Mouse (Mus musculus): Measurements from ENCODE around the gene Fam189b. TPM values are rescaled to one million over a fixed set of nuclear protein-coding genes. Genes with fewer than 3 reads are reported as not detected.

Fam189b gene
- total RNA-seq, 1 experiment, result 9.3 TPM

- DNase-seq (ENCODE audit: low read depth, low spot score), result no peak
- in situ Hi-C loops (cut with MboI; ENCODE audit: low sequenced_read_pairs in 2 of 2, unreplicated experiment in 2 of 2), result no loop called here
- Histone ChIP-seq H3K9ac (ENCODE audit: insufficient read depth, low read depth, low read length, poor library complexity, severe bottlenecking) (no peak overlapping the region), H3K4me1 (ENCODE audit: control insufficient read depth in 2 of 2, insufficient read depth in 2 of 2, low read length in 2 of 2, poor library complexity in 1 of 2) (peaks cover 4% of the 10 kb centered on the region in 2 experiments; a peak in 2 of 4 replicates), H3K4me3 (ENCODE audit: insufficient read depth in 1 of 2, low read depth in 1 of 2, low read length in 2 of 2, poor library complexity in 1 of 2, severe bottlenecking in 1 of 2) (no peak overlapping the region), H3K9me3 (ENCODE audit: control insufficient read depth, insufficient read depth, low read depth, low read length) (no peaks in the 10 kb centered on the region), H3K27ac (ENCODE audit: insufficient read depth, low read depth, low read length, poor library complexity, severe bottlenecking) (no peak overlapping the region), H3K36me3 (ENCODE audit: control insufficient read depth, insufficient read depth, low read length, poor library complexity, severe bottlenecking) (peaks cover 58% of the 10 kb centered on the region)
- TF ChIP-seq ZNF384 (IDR thresholded peaks at IDR 0.05; ENCODE audit: low read depth, low read length) (no peak), HCFC1 (IDR thresholded peaks at IDR 0.05; ENCODE audit: borderline replicate concordance, insufficient read depth, low read length) (no peak), CHD2 (IDR thresholded peaks at IDR 0.05; ENCODE audit: low read depth, low read length) (no peak)
Observed at GRCm38 (mm10) chr3:89174844-89175243, 8.1 kb upstream of the Fam189b start.

GRCm38 (mm10) chr3:89175544-89175943 is 7.4 kb upstream of the Fam189b start:
- DNase-seq (ENCODE audit: low read depth, low spot score), result no peak
- H3K4me1 ChIP-seq (ENCODE audit: control insufficient read depth in 2 of 2, insufficient read depth in 2 of 2, low read length in 2 of 2, poor library complexity in 1 of 2), result peaks cover 4% of the 10 kb centered on the region in 2 experiments; a peak in 2 of 4 replicates
- peaks cover 56% of the 10 kb centered on the region for H3K36me3 ChIP-seq (ENCODE audit: control insufficient read depth, insufficient read depth, low read length, poor library complexity, severe bottlenecking)
- in situ Hi-C loops (cut with MboI; ENCODE audit: low sequenced_read_pairs in 2 of 2, unreplicated experiment in 2 of 2), result no loop called here
- TF ChIP-seq HCFC1 (IDR thresholded peaks at IDR 0.05; ENCODE audit: borderline replicate concordance, insufficient read depth, low read length) (no peak), MAFK (IDR thresholded peaks at IDR 0.05; ENCODE audit: insufficient read depth, low read depth, low read length) (no peak), ZNF384 (IDR thresholded peaks at IDR 0.05; ENCODE audit: low read depth, low read length) (no peak), ZC3H11A (IDR thresholded peaks at IDR 0.05; ENCODE audit: borderline replicate concordance, low read depth, low read length) (no peak), CHD2 (IDR thresholded peaks at IDR 0.05; ENCODE audit: low read depth, low read length) (no peak)
- no peaks in the 10 kb centered on the region for H3K9me3 ChIP-seq (ENCODE audit: control insufficient read depth, insufficient read depth, low read depth, low read length)
- H3K4me3 ChIP-seq (ENCODE audit: insufficient read depth in 1 of 2, low read depth in 1 of 2, low read length in 2 of 2, poor library complexity in 1 of 2, severe bottlenecking in 1 of 2), result no peak overlapping the region
- H3K27ac ChIP-seq (ENCODE audit: insufficient read depth, low read depth, low read length, poor library complexity, severe bottlenecking), result no peak overlapping the region
- H3K9ac ChIP-seq (ENCODE audit: insufficient read depth, low read depth, low read length, poor library complexity, severe bottlenecking), result no peak overlapping the region

GRCm38 (mm10) chr3:89176421-89176820 is 6.5 kb upstream of the Fam189b start:
- Histone ChIP-seq H3K36me3 (ENCODE audit: control insufficient read depth, insufficient read depth, low read length, poor library complexity, severe bottlenecking) (peaks cover 55% of the 10 kb centered on the region), H3K9me3 (ENCODE audit: control insufficient read depth, insufficient read depth, low read depth, low read length) (no peaks in the 10 kb centered on the region), H3K27ac (ENCODE audit: insufficient read depth, low read depth, low read length, poor library complexity, severe bottlenecking) (no peak overlapping the region), H3K4me1 (ENCODE audit: control insufficient read depth in 2 of 2, insufficient read depth in 2 of 2, low read length in 2 of 2, poor library complexity in 1 of 2) (peaks cover 4% of the 10 kb centered on the region in 2 experiments; a peak in 2 of 4 replicates), H3K4me3 (ENCODE audit: insufficient read depth in 1 of 2, low read depth in 1 of 2, low read length in 2 of 2, poor library complexity in 1 of 2, severe bottlenecking in 1 of 2) (no peak overlapping the region), H3K9ac (ENCODE audit: insufficient read depth, low read depth, low read length, poor library complexity, severe bottlenecking) (no peak overlapping the region)
- in situ Hi-C loops (cut with MboI; ENCODE audit: low sequenced_read_pairs in 2 of 2, unreplicated experiment in 2 of 2), result no loop called here
- TF ChIP-seq ZC3H11A (IDR thresholded peaks at IDR 0.05; ENCODE audit: borderline replicate concordance, low read depth, low read length), result no peak
- TF ChIP-seq HCFC1 (IDR thresholded peaks at IDR 0.05; ENCODE audit: borderline replicate concordance, insufficient read depth, low read length), result no peak
- TF ChIP-seq ZNF384 (IDR thresholded peaks at IDR 0.05; ENCODE audit: low read depth, low read length), result no peak
- no peak for TF ChIP-seq CHD2 (IDR thresholded peaks at IDR 0.05; ENCODE audit: low read depth, low read length)
- no peak for TF ChIP-seq MAFK (IDR thresholded peaks at IDR 0.05; ENCODE audit: insufficient read depth, low read depth, low read length)
- no peak for DNase-seq (ENCODE audit: low read depth, low spot score)

- in situ Hi-C loops (cut with MboI; ENCODE audit: low sequenced_read_pairs in 2 of 2, unreplicated experiment in 2 of 2), result no loop called here
- Histone ChIP-seq H3K36me3 (ENCODE audit: control insufficient read depth, insufficient read depth, low read length, poor library complexity, severe bottlenecking) (peaks cover 52% of the 10 kb centered on the region), H3K27ac (ENCODE audit: insufficient read depth, low read depth, low read length, poor library complexity, severe bottlenecking) (peak within 1 kb of the TSS; percentile 4), H3K4me3 (ENCODE audit: insufficient read depth in 1 of 2, low read depth in 1 of 2, low read length in 2 of 2, poor library complexity in 1 of 2, severe bottlenecking in 1 of 2) (peak within 1 kb of the TSS; percentile 77 to 95), H3K9me3 (ENCODE audit: control insufficient read depth, insufficient read depth, low read depth, low read length) (no peaks in the 10 kb centered on the region), H3K9ac (ENCODE audit: insufficient read depth, low read depth, low read length, poor library complexity, severe bottlenecking) (peak within 1 kb of the TSS; percentile 87), H3K4me1 (ENCODE audit: control insufficient read depth in 2 of 2, insufficient read depth in 2 of 2, low read length in 2 of 2, poor library complexity in 1 of 2) (peaks cover 4% of the 10 kb centered on the region in 2 experiments; a peak in 3 of 4 replicates)
- peak; percentile 98 for DNase-seq (ENCODE audit: low read depth, low spot score)
- TF ChIP-seq MAFK (IDR thresholded peaks at IDR 0.05; ENCODE audit: insufficient read depth, low read depth, low read length), result no peak
- TF ChIP-seq HCFC1 (IDR thresholded peaks at IDR 0.05; ENCODE audit: borderline replicate concordance, insufficient read depth, low read length), result peak; percentile 97
- peak; percentile 98 for TF ChIP-seq ZNF384 (IDR thresholded peaks at IDR 0.05; ENCODE audit: low read depth, low read length)
- TF ChIP-seq ZC3H11A (IDR thresholded peaks at IDR 0.05; ENCODE audit: borderline replicate concordance, low read depth, low read length), result no peak
- TF ChIP-seq CHD2 (IDR thresholded peaks at IDR 0.05; ENCODE audit: low read depth, low read length), result peak; percentile 40
Observed at GRCm38 (mm10) chr3:89177242-89178106, 5.5 kb upstream of the Fam189b start, which contains the start of gene Scamp3. Scamp3 (plus strand) TSS chr3:89177473.

All from ES-E14 (cell line).